Mouse (Mus musculus) urinary bladder, postnatal 25 days (tissue): Measurements from ENCODE around the gene Ptpn4.

Source experiments
- DNase-seq: peaks from one replicate; pipeline ENCODE4 v3.0.0; 2022; ENCODE audit warnings: low spot score

Gene Ptpn4

GRCm38 (mm10) chr1:119641090-119641812 lies 196.2 kb downstream of the Ptpn4 start:
- no peak for DNase-seq

- DNase-seq, result no peak
Measured at GRCm38 (mm10) chr1:119640006-119640405, 197.4 kb downstream of the Ptpn4 start.

- no peak for DNase-seq
Measured at GRCm38 (mm10) chr1:119637188-119638023, 200.0 kb downstream of the Ptpn4 start.

- no peak for DNase-seq
Measured at GRCm38 (mm10) chr1:119634746-119635145, 202.7 kb downstream of the Ptpn4 start.

GRCm38 (mm10) chr1:119630428-119630827 lies 207.0 kb downstream of the Ptpn4 start:
- no peak for DNase-seq

- no peak for DNase-seq
Measured at GRCm38 (mm10) chr1:119626837-119627236, 210.6 kb downstream of the Ptpn4 start.

- no peak for DNase-seq
Measured at GRCm38 (mm10) chr1:119624444-119624843, 213.0 kb downstream of the Ptpn4 start.

- no peak for DNase-seq
Measured at GRCm38 (mm10) chr1:119605396-119605795, 232.0 kb downstream of the Ptpn4 start.
